Mouse (Mus musculus) midbrain, postnatal 0 days (tissue): ENCODE measurements around the gene Pxmp4. TPM values are rescaled to one million over a fixed set of nuclear protein-coding genes. Genes with fewer than 3 reads are reported as not detected.
A peak's percentile ranks its signal among the peaks of the same experiment; 100 is the strongest.

Experiments
- ATAC-seq: fragments of 200-750 bp; cut with Nextera tagmentation; 2 replicates; pipeline ENCODE4 v1.8.0; 2017; ENCODE audit warnings: moderate number of reproducible peaks, mild to moderate bottlenecking, moderate TSS enrichment, moderate library complexity; ENCODE audit not compliant: low FRiP score
- DNase-seq: peaks from one replicate; pipeline ENCODE4 v3.0.0-alpha.2; 2015; ENCODE audit warnings: low spot score
- H3K27ac ChIP-seq: fragments of 300-500 bp; sonication (generic); 2 replicates; pipeline ENCODE4 v1.5.1; 2014; ENCODE audit warnings: low read depth, mild to moderate bottlenecking, low read length, mixed read lengths
- H3K27me3 ChIP-seq: fragments of 300-500 bp; sonication (generic); 2 replicates; pipeline ENCODE4 v1.6.1; 2014; ENCODE audit warnings: low read length, control low read depth, mixed read lengths; ENCODE audit not compliant: insufficient read depth
- H3K36me3 ChIP-seq: fragments of 300-500 bp; sonication (generic); 2 replicates; pipeline ENCODE4 v1.6.1; 2014; ENCODE audit warnings: low read length, control low read depth, mixed read lengths; ENCODE audit not compliant: insufficient read depth
- H3K4me1 ChIP-seq: fragments of 300-500 bp; sonication (generic); 2 replicates; pipeline ENCODE4 v1.6.1; 2014; ENCODE audit warnings: mild to moderate bottlenecking, control low read depth, antibody characterized with exemption, low read length, mixed read lengths; ENCODE audit not compliant: insufficient read depth
- H3K4me2 ChIP-seq: fragments of 300-500 bp; sonication (generic); 2 replicates; pipeline ENCODE4 v1.6.1; 2014; ENCODE audit warnings: low read depth, mild to moderate bottlenecking, low read length, mixed read lengths; ENCODE audit not compliant: poor library complexity, severe bottlenecking
- H3K4me3 ChIP-seq: fragments of 300-500 bp; sonication (generic); 2 replicates; pipeline ENCODE4 v1.5.1; 2014; ENCODE audit warnings: low read depth, mild to moderate bottlenecking, low read length, moderate library complexity
- H3K9ac ChIP-seq: fragments of 300-500 bp; sonication (generic); replicated peaks from 2 replicates; pipeline ENCODE4 v1.6.1; 2014; ENCODE audit warnings: mild to moderate bottlenecking, low read length, moderate library complexity, mixed read lengths; ENCODE audit not compliant: poor library complexity, severe bottlenecking
- H3K9me3 ChIP-seq: fragments of 300-500 bp; sonication (generic); 2 replicates; pipeline ENCODE4 v1.6.1; 2016; ENCODE audit warnings: low read length, control low read depth
- CTCF ChIP-seq: IDR thresholded peaks from 2 replicates; pipeline ENCODE4 v1.5.1; 2016; ENCODE audit warnings: antibody characterized with exemption, mild to moderate bottlenecking
- WGBS: fragments of 180-500 bp; shearing (Covaris S2); extraction: QIAGEN DNeasy Blood & Tissue Kit; methylation state at CpG from one replicate; pipeline ENCODE4 v1.1.7; 2014; 5-methylcytosine and 5-hydroxymethylcytosine counted together
- polyA plus RNA-seq: library from polyadenylated mRNA; unstranded; fragments of >200 nt; fragmentation: Nextera tagmentation; extraction: Ambion mirVana; gene quantifications from 2 replicates; pipeline ENCODE4 v1.2.1, GENCODE M21; 2015
- total RNA-seq: library from RNA; depleted of rRNA; stranded (reverse); fragments of >200 nt; gene quantifications from 2 replicates; pipeline ENCODE4 v1.2.3, GENCODE M21; 2014

Pxmp4 gene
- total and polyA plus RNA-seq, 2 experiments from 2014 or later = 16.1 to 17.8 TPM

DNA sequence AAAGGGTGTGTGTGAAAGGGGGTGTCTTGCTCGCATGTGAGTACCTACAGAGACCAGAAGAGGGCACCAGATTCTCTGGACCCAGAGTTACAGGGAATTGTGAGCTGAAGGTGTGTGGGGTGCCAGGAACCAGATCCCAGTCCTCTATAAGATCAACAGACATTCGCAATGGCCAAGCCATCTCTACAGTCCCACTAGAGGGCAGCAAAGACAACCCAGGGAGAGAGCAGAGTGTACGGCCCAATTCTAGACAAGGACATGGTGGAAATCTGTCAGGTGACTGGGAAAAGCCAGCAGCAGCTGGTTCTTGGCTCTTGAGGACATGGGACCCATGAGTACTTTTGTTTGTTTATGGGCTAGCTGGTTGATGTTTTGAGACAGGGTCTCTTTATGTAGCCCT lies 10.5 kb downstream of the Pxmp4 start:
- no peak overlapping the region for H3K9ac ChIP-seq
- ATAC-seq = no peak
- H3K4me3 ChIP-seq = no peak overlapping the region
- no peak overlapping the region for H3K4me2 ChIP-seq
- H3K4me1 ChIP-seq = no peaks in the 10 kb centered on the region
- TF ChIP-seq CTCF = peak; percentile 58
- 68% methylated on average over 3 of the region's 3 CpGs for WGBS
- no peaks in the 10 kb centered on the region for H3K36me3 ChIP-seq
- no peak overlapping the region for H3K27ac ChIP-seq
- H3K9me3 ChIP-seq = no peaks in the 10 kb centered on the region
- H3K27me3 ChIP-seq = no peaks in the 10 kb centered on the region
- DNase-seq = no peak

DNA sequence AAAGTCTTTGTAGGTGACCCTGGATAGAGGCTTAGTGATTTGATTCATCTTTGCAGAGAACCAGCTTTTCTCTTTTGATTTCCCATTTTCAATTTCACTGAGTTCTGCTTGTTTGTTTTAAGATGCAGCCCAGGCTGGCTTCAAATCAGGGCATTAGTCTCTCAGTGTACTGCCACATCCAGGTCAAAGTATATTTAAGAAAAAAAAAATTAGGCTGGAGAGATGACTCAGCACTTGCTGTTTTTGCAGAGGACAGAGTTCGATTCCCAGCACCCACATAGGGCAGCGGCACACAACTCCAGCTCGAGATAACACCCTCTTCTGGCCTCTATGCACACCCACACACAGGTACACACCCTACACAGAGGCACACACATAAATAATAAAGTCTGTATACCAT lies 12.3 kb downstream of the Pxmp4 start:
- no peak overlapping the region for H3K4me2 ChIP-seq
- no peaks in the 10 kb centered on the region for H3K9me3 ChIP-seq
- no peak for TF ChIP-seq CTCF
- no peaks in the 10 kb centered on the region for H3K4me1 ChIP-seq
- no peaks in the 10 kb centered on the region for H3K27me3 ChIP-seq
- 85% methylated on average over 3 of the region's 3 CpGs for WGBS
- no peak overlapping the region for H3K4me3 ChIP-seq
- no peak overlapping the region for H3K27ac ChIP-seq
- DNase-seq = no peak
- peaks cover 5% of the 10 kb centered on the region; the same call in 1 of the 2 replicates for H3K36me3 ChIP-seq
- H3K9ac ChIP-seq = no peak overlapping the region
- no peak for ATAC-seq

DNA sequence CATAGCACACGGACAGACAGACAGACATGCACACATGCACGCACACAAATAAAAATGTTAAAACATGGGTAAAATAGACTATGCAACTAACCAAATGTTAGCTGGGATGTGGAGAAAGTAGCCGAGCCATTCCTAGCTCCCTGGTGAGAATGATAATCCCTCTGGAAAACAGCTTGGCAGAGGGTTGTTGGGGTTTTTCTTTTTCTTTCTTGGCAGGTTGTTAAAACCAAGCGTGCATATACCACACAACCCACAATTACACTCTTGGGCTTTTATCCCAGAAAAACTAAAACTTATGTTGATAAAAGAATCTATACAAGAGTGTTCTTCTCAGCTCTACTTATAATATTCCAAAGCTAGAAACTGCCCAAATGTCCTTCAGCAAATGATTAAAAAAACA lies 14.5 kb downstream of the Pxmp4 start:
- no peak for TF ChIP-seq CTCF
- Histone ChIP-seq H3K4me1 (no peaks in the 10 kb centered on the region), H3K36me3 (peaks cover 5% of the 10 kb centered on the region; the same call in 1 of the 2 replicates), H3K27ac (no peak overlapping the region), H3K27me3 (no peaks in the 10 kb centered on the region), H3K9me3 (no peaks in the 10 kb centered on the region), H3K4me2 (no peak overlapping the region), H3K9ac (no peak overlapping the region), H3K4me3 (no peak overlapping the region)
- ATAC-seq = no peak
- DNase-seq = no peak
- WGBS = 64% methylated on average over 4 of the region's 4 CpGs

DNA sequence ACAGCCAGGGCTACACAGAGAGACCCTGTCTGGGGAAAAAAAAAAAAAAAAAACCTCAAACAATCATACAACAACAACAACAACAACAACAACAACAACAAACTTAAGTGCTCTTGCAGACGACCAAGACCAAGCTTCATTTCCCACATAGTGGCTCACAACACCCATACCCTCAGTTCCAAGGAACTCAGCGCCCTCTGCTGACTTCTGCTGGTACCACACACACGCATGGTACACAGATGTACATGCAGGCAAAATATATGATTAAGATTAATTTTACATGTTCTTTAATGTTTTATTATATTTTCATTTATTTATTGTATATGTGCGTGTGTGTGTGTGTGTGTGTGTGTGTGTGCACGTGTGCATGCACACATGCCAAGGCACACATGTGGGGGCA lies 17.1 kb downstream of the Pxmp4 start:
- DNase-seq (peak; percentile 58), ATAC-seq (no peak)
- WGBS = 80% methylated on average over 5 of the region's 5 CpGs
- Histone ChIP-seq H3K27ac (no peak overlapping the region), H3K9me3 (no peaks in the 10 kb centered on the region), H3K4me1 (no peaks in the 10 kb centered on the region), H3K4me3 (no peak overlapping the region), H3K36me3 (peaks cover 5% of the 10 kb centered on the region; the same call in 1 of the 2 replicates), H3K9ac (no peak overlapping the region), H3K27me3 (no peaks in the 10 kb centered on the region), H3K4me2 (no peak overlapping the region)
- TF ChIP-seq CTCF = peak; percentile 70

DNA sequence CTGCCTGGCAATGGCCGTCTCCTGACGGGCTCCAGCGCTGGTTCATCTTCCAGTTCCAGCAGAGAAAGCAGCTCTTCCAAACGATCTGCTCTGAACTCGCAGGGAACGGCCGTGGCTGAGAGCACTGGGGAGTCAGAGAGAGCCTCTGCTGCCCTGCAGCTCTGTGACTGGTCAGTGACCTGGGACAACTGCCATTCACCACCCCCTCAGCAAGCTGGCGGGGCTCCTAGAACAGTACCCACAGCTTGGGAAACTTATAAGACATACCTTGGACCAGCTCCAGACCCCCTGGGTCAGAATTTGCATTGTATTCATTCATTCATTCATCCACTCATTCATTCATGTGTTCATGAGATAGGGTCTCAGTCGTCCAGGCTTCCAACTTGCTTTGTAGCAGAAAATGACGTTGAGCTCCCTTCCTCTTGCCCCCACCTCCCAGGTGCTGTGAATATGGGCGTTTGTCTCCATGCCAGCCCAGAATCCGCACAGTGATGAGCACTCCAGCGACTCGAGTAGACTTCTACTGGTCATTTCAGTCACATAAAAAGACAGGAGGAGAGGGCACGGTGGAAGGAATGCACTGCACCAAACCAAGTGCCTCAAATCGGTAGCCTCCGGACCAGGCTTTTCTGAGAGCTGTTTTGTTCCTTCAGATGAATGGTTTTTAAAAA lies 18.4 kb downstream of the Pxmp4 start:
- H3K9ac ChIP-seq = no peak overlapping the region
- peaks cover 5% of the 10 kb centered on the region; the same call in 1 of the 2 replicates for H3K36me3 ChIP-seq
- no peaks in the 10 kb centered on the region for H3K4me1 ChIP-seq
- WGBS = 56% methylated on average over 17 of the region's 17 CpGs
- peak; percentile 52 for DNase-seq
- no peak overlapping the region for H3K27ac ChIP-seq
- no peak overlapping the region for H3K4me3 ChIP-seq
- no peak overlapping the region for H3K4me2 ChIP-seq
- no peak for TF ChIP-seq CTCF
- no peak for ATAC-seq
- no peaks in the 10 kb centered on the region for H3K27me3 ChIP-seq
- H3K9me3 ChIP-seq = no peaks in the 10 kb centered on the region
